Mouse (Mus musculus): ENCODE measurements at regions not wholly inside any gene's neighbourhood (a gene's known extent, or its start where the extent isn't known, plus 50 kb on each side); places are given as distances from the start of the nearest gene placed in this dataset.

- no peaks in the 10 kb centered on the region for H3K4me1 ChIP-seq (ENCODE audit: insufficient read depth)
- WGBS = 38% methylated on average over 2 of the region's 2 CpGs
- ATAC-seq (no peak), DNase-seq (no peak)
- no peaks in the 10 kb centered on the region for H3K9me3 ChIP-seq (ENCODE audit: low read length)
- no peaks in the 10 kb centered on the region for H3K36me3 ChIP-seq (ENCODE audit: insufficient read depth)
- no peaks in the 10 kb centered on the region for H3K27me3 ChIP-seq (ENCODE audit: insufficient read depth, low read length)
- no peak overlapping the region for H3K4me3 ChIP-seq (ENCODE audit: low read depth, low read length)
- H3K4me2 ChIP-seq (ENCODE audit: low read depth) = no peak overlapping the region
- no peak overlapping the region for H3K27ac ChIP-seq (ENCODE audit: low read depth, low read length)
- H3K9ac ChIP-seq = no peak overlapping the region
- no peak for TF ChIP-seq CTCF (IDR thresholded peaks at IDR 0.05; ENCODE audit: low read depth)
These were observed 60.3 kb upstream of the Smarcad1 start for GRCm38 (mm10) chr6:64982132-64982531.
